Mouse (Mus musculus) kidney, postnatal 36 days (tissue): ENCODE measurements around the gene Rcn2.
"Not testable (repeated sequence)": the region's sequence is repeated elsewhere in the genome, so short reads cannot be mapped to it uniquely, and the experiment has no call there.

Source experiments
- DNase-seq, 2 experiments: peaks; one replicate each; pipeline ENCODE4 v3.0.0; 2021 to 2022; ENCODE audit warnings: mixed read lengths in 2 of 2

Gene Rcn2

DNA sequence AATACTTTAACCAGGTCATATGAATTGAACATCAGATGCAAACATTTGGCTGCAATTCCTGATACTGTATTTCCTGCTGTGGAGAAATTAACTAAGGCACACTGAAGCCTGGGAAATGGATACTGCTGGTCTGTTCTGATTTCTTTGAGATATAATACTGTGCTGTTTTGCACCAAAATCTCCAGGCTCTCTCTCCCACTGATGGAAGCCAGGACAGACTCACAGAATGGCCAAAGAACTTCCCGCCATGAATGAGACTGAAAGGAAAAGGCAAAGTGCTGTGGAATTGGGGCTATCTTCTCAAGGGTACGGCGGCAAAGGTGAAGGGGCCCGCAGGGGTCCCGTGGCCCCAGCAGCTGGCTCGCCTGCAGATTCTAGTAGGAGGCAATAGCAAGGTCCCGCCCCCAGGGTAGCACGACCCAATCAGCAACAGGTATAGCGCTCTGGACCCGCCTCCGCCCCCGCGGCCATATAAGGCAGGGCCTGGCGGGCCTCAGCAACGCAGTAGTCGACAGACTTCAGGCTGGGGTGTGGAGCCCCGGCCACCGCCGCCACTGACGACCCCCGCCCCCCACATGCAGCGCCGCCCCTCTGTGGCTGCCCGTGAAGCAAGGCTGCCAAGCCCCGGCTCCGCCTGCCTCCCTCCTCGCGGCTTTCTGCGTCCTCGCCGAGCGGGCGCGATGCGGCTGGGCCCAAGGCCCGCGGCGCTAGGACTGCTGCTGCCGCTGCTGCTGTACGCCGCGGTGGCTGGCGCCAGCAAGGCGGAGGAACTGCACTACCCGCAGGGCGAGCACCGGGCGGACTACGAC, at the start of gene Rcn2:
Rcn2 (plus strand) TSS at position 474 of the 809 bp plus-strand sequence.
- DNase-seq = peak; percentile 95 to 96

DNA sequence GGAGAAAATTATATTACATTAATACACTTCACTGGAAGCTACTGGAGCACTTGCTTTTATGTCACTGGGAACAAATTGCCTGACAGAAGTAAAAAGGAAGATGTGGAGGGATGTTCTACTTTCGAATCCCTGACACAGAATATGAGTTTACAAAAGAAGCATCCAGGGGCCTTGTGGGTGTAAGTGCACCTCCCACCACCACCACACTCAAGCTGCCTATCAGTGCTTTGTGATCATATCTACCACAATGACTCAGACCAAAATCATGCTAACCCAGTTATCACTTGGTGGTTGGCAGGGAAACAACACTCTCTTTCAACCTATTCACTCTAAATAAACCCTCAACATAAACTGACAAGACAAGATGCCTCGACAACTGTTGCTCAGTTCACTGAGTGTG, 37.0 kb upstream of the Rcn2 start:
- DNase-seq = not testable (repeated sequence)

DNA sequence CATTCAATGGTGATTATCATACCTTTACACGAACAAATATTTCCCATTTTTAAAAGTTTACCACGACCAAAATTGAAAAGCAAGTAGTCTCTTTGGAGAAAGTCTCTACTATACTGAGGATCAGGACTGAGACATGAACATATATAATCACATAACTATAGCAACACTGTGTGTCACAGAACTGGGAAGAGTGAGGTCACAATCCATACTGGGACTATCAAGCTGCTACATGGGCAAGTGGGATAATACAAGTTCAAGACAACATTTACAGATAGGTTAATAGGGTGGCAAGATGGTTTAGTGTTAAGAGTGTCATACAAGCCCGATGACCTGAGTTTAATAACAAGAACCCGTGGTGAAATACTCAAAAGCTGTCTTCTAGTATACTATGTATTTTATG, 31.2 kb upstream of the Rcn2 start, which contains the start of gene 4930563M21Rik:
4930563M21Rik (minus strand) TSS at position 101 of the 400 bp plus-strand sequence.
- DNase-seq = no peak

DNA sequence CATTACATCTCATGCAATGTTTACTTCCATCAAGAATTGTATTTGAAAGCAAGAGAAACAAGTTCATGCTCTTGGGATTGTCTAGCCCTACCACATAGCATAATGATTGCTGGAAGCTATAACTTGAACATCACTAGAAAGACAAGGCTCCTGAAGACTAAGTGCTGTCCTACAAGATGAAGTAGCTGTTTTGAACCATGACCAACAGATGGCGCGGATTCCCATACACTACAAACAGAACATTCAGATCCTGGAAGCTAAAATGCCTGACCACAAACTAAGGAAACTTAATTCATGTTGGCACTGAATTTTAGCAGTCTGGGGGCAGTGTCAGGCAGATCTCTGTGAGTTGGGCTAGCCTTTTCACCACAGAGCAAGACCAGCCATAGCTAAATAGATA, 16.9 kb upstream of the Rcn2 start:
- DNase-seq = peak; percentile 4 to 6

GRCm38 (mm10) chr9:56027292-56027691, 14.4 kb upstream of the Rcn2 start:
- DNase-seq = no peak

GRCm38 (mm10) chr9:56032219-56032618, 9.4 kb upstream of the Rcn2 start:
- DNase-seq = no peak

DNA sequence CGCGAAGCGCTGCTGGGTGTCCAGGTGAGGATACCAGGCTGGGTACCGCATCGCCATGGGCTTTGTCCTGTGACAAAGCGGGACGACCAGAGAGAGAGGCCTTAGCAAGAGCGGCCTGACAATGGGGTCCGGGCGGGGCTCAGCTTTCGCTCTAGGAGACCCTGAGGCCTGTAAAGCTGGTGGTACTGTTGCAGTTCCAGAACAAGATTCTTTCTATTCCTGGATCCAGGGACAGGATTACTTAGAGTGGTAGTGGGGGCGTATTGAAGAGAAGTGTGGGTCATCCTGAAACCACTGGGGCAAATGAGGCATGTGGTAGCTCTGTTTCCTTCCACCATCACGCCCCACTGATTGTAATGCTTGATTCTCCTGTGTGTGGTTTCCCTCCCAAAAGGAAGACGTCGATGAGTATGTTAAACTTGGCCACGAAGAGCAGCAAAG, 556 bp downstream of the Rcn2 start:
- DNase-seq = no peak

DNA sequence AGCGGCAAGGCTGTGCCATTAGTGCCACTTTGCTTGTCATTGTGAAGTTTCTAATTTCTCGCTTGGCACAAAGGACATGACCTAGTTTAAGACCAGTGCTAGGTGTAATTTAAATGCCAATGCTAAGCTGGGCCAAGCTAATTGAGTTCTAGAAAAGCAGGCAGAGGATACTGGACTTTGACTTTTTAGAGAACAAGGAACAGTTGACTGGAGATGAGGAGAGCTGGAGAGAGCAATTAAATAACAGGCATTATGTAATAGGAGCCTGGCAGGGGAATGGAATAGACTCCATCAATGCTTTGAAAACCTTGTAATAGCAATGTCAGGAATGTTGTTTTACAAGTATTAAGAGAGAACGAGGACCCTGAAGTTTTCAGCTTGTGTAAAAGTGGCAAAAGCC, 12.2 kb downstream of the Rcn2 start:
- peak; percentile 11 to 76 for DNase-seq

DNA sequence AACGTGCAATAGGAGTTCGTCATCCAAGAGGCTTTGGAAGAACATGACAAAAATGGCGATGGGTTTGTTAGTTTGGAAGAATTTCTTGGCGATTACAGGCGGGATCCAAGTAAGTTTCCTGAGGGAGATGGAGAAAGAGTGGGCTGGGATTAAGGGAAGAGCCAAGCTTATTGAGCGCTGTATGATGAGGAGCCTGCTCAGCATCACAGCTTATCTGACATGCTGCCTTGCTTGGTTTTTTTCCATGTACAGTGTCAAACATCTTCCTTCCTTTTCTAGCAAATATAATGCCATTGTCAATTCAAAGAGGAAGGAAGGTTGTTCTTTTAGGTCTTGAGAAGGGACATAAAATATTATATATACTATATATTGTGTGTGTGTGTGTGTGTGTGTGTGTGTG, 14.5 kb downstream of the Rcn2 start:
- no peak for DNase-seq

GRCm38 (mm10) chr9:56062336-56062735, 20.7 kb downstream of the Rcn2 start:
- no peak for DNase-seq

DNA sequence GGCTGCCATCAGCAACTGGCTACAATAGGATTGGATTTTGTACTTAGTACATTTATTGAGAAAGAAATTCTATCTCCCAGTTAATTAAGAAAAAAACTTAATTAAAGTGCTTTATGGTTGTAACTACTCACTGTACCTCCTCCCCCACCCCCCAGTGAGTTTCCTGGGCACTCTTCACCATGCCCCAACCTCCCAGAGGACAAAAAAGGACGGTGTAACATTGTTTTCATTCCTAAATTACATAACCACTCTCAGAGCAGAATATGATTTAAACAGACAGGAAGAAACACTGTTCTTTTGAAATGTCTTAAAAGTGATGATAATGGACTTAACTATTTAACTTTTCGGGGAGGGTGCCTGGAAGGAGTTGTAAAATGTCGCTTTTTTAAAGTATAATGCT, 23.4 kb downstream of the Rcn2 start:
- peak; percentile 22 to 32 for DNase-seq

- DNase-seq = no peak
Observed at GRCm38 (mm10) chr9:56067964-56068363, 26.3 kb downstream of the Rcn2 start.

- DNase-seq = no peak
Observed at GRCm38 (mm10) chr9:56068630-56069029, 27.0 kb downstream of the Rcn2 start.

- DNase-seq = no peak
Observed at GRCm38 (mm10) chr9:56072861-56073260, 31.2 kb downstream of the Rcn2 start.

DNA sequence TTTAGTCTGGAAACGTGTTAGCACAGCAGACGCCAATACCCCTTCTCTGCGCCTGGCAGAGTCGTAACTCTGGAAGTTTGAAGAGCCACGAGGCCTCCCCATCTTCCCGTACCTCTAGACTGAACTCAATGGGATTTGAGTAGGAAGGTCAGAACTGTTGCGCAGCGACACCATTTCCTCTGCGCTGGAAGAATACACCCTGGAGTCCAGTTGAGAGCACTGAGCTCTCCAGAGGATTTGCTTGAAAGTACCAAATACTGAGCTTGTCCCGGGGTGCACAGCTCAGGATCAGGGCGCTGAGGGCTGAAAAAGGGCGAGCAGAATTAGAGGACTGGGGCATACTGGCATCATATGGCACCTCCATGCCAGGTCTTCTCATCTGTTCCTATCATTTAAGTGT, 33.2 kb downstream of the Rcn2 start:
- DNase-seq = no peak

DNA sequence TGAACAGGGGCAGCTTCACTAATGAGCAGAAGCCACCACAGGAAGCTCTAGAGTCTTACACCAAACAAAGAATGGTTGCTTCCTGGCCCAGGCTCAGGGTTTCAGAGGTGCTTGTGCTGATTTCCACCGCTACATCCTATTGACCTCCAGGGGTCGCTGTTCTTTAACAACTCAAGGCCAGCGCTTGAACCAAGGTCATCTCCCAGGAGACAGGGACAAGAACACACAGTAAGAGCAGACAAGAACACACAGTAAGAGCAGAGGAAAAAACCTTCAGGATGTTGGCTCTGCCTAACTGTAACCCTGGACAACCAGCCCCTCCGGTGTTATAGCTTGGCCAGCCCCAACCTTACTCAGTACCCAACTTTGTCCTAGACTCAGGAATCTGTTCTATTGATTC, 33.6 kb downstream of the Rcn2 start:
- peak; percentile 73 to 85 for DNase-seq

DNA sequence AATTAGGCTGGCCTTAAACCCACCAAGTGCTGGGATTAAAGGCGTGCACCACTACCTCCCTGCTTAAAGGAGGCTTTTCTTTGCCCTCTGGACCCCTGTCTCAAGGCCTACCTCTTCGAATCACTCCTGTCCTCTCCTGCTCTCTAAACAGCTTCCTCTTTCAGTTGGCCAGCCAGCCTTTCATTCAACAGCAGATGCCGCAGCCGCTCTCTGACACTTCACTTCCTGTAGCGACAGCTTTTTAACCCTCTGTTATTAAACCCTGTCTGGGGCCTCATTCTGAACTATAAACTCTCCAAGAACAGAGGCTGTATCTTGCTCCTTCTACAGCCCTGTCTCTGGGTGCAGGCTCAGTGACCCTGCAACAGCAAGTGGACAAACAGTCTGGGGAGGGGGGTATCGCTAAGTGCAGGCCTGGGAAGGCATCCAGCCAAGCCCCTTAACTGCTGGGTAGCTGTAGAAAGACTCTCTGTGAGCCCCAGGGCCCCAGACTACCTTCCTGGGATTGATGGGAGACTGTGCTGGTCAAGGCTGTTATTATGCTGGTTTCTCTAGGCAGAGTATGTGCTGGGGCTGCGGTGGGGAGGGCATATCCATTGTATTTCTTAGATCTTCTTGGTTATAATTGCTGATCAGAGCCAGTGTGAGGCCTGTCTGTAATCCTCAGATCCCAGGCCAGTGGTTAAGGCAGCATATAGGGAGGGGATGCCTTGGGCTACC, 34.4 kb downstream of the Rcn2 start:
- peak; percentile 48 to 56 for DNase-seq

DNA sequence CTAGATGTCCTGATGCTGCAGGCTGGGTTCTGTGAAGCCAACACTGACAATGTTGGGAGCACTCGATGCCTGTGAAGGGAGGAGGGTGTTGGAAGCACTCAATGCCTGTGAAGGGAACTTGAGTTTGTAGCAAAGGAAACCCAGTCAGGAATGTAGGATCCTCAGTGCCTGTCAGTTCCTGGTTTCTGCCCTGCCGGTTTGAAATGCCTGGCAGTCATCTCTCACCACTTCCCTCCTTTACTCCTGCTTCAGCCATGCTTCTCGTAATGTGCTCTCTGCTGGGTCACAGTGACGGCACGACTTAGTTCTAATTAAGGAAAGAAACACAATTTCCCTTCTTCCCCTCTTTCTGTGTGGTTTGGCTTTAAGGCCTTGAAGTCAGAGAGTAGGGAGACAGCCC, 37.9 kb downstream of the Rcn2 start:
- DNase-seq = no peak

GRCm38 (mm10) chr9:56086524-56086923, 44.9 kb downstream of the Rcn2 start:
- no peak for DNase-seq

DNA sequence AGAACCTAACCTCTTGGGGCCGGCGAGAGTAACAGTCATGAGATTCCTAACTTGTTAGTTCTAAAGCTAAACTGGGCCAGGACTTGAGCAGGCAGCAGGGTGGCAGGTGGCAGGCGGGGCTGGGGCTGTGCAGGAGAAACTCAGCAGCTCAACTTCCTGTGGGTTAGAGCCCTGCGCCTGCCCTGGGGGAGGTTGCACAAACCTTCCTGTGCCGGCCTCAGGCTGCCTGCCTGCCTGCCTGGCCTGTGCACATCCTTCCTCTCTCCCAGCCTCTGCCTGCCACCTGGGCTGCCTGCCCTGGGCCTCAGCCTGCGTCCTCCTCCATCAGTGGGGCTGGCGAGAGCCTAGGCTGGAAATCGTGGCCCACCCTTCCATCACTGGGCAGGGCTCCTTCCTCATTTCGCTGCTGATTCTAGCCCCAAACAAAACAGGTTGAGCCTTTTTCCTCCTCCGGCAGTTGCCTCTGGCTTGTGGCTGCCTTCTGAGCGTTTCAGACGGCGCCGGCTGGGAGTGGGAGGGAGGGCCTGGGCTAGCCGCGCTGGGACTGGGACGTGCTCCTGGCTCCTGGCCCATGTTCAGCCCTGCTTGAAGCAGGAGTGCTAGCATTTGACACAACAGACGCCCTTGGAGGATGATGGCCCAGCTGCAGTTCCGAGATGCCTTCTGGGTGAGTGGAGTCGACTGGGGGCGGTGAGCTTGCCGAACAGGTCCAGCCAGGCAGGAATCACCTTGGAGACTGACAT, 48.3 kb downstream of the Rcn2 start, which contains the start of gene Pstpip1:
Pstpip1 (plus strand) TSS at position 185 of the 743 bp plus-strand sequence.
- DNase-seq = peak; percentile 46 to 74

GRCm38 (mm10) chr9:56090546-56091225, 49.0 kb downstream of the Rcn2 start:
- DNase-seq = no peak

DNA sequence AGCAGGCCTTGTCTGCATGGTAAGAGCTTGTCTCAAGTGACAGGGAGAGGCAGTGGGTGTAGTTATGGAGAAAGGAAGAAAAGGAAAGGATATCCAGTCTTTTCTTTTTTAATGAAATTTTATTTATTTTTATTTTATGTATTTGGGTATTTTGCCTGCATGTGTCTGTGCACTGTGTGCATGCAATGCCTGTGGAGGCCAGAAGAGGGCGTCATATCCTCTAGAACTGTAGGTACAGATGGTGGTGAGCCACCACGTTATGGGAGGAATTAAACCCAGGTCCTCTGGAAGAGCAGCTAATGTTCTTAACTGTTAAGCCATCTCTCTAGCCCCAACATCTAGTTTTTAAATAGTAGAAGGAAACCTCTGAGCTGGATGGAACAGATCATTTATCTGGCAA, 50.5 kb downstream of the Rcn2 start:
- DNase-seq = no peak
